Mouse (Mus musculus) embryonic fibroblast, embryonic 13.5 days (primary cell): Measurements from ENCODE around the gene Ccna1.

Experiments
- CTCF ChIP-seq: IDR thresholded peaks from 2 replicates; pipeline ENCODE4 v1.5.1; 2011; ENCODE audit warnings: mild to moderate bottlenecking, control low read depth, low read length, moderate library complexity, borderline replicate concordance; ENCODE audit not compliant: insufficient read depth
- POLR2A ChIP-seq: IDR thresholded peaks from 2 replicates; pipeline ENCODE4 v1.6.1; 2011; ENCODE audit warnings: low read depth, mild to moderate bottlenecking, control low read depth, low read length, moderate library complexity

DNA sequence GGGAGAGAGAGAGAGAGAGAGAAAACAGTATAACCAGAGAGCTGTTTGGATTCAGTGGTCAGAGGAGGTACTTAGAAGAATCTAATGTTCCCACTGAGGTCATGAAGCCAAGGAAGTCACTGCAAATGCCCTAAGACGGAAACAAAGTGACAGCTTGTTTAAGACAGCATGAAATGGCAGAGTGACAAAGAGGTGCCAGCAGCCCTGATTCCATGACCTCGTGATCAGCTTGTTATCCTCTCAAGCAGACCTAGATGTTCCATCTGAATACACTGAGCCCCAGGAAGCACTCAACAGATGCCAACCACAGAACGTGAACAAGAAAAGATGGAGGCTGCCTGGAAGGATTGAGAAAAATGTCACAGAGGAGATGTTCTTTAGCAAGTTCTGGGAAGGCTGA lies 30.4 kb upstream of the Ccna1 start:
- TF ChIP-seq CTCF (no peak), POLR2A (no peak)
